Mouse (Mus musculus) skeletal muscle tissue, adult 2 months (tissue): ENCODE results near the gene Dusp14.

Experiments
- DNase-seq: peaks from one replicate; pipeline ENCODE4 v3.0.0-alpha.2; 2012; ENCODE audit warnings: low read depth, low spot score

The Dusp14 gene

GRCm38 (mm10) chr11:84016810-84017508 lies 52.1 kb downstream of the Dusp14 start:
- DNase-seq: no peak

GRCm38 (mm10) chr11:84016147-84016809 lies 52.8 kb downstream of the Dusp14 start:
- DNase-seq: no peak

GRCm38 (mm10) chr11:84013105-84013504 lies 56.0 kb downstream of the Dusp14 start:
- no peak for DNase-seq

- no peak for DNase-seq
These were observed 57.5 kb downstream of the Dusp14 start for GRCm38 (mm10) chr11:84011576-84011975.

GRCm38 (mm10) chr11:84011050-84011449 lies 58.0 kb downstream of the Dusp14 start:
- no peak for DNase-seq

GRCm38 (mm10) chr11:84010411-84010810 lies 58.6 kb downstream of the Dusp14 start:
- no peak for DNase-seq

GRCm38 (mm10) chr11:84009001-84009400 lies 60.1 kb downstream of the Dusp14 start:
- DNase-seq: no peak

- DNase-seq: no peak
These were observed 65.1 kb downstream of the Dusp14 start for GRCm38 (mm10) chr11:84003986-84004385.

GRCm38 (mm10) chr11:84001257-84001656 lies 67.8 kb downstream of the Dusp14 start:
- no peak for DNase-seq

GRCm38 (mm10) chr11:83999411-83999915 lies 69.6 kb downstream of the Dusp14 start:
- no peak for DNase-seq

GRCm38 (mm10) chr11:83998993-83999392 lies 70.1 kb downstream of the Dusp14 start:
- no peak for DNase-seq
